8 mouse cellular contexts compared by ENCODE assay signal in the genomic region with DNA sequence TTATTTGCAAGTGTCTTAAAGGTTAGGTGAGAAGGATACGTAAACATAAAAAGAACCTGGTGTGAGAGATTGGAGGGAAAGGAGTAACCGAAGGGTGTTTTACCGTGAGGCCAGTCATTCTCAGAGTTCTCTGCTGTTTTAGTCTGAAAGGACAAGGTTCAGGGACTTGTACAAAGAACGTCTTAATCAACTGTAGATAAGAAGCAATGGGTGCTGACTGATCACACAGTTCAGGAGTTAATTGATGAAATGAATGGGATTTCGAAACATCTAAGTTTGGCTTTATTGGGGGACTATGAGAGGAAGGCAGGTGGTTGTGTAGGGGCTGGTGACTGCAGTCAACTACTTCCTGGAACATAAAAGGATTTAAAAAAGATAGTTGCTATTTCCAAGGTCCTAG. TPM values are rescaled to one million over a fixed set of nuclear protein-coding genes. Genes with fewer than 3 reads are reported as not detected.
DNase-seq lines count a peak whose midpoint lies in the region; ATAC-seq lines count a peak whose summit lies in the region.

No protein-coding gene starts in this region.

- peak overlapping the region; percentile 81 for H3K9ac ChIP-seq in lung, embryonic 15.5 days
- no peak overlapping the region for H3K9ac ChIP-seq in embryonic facial prominence, embryonic 15.5 days
- H3K9ac ChIP-seq in limb, embryonic 11.5 days (ENCODE audit: low read length) = no peak overlapping the region
- H3K9ac ChIP-seq in neural tube, embryonic 15.5 days (replicated peaks) = peak overlapping the region; percentile 80

- no peaks in the 10 kb centered on the region for H3K27me3 ChIP-seq in lung, embryonic 15.5 days
- no peaks in the 10 kb centered on the region for H3K27me3 ChIP-seq in embryonic facial prominence, embryonic 15.5 days
- no peaks in the 10 kb centered on the region for H3K27me3 ChIP-seq in limb, embryonic 11.5 days (ENCODE audit: control insufficient read depth, insufficient read depth, low read length)
- H3K27me3 ChIP-seq in neural tube, embryonic 15.5 days (replicated peaks) = no peaks in the 10 kb centered on the region

- H3K4me2 ChIP-seq in lung, embryonic 15.5 days = peak overlapping the region; percentile 88
- H3K4me2 ChIP-seq in embryonic facial prominence, embryonic 15.5 days (replicated peaks) = peak overlapping the region; percentile 83
- H3K4me2 ChIP-seq in limb, embryonic 11.5 days (ENCODE audit: low read depth, severe bottlenecking) = peak overlapping the region; percentile 70
- peak overlapping the region; percentile 91 for H3K4me2 ChIP-seq in neural tube, embryonic 15.5 days

- DNase-seq in lung, postnatal 10 days = no peak
- DNase-seq in limb, embryonic 11.5 days (ENCODE audit: low spot score) = no peak
- no peak for DNase-seq in ovary, postnatal 14 days (ENCODE audit: low spot score)
- no peak for DNase-seq in cerebellum, postnatal 4 days (ENCODE audit: low spot score in 2 of 2)
- DNase-seq in thymus, adult 18-20 months = no peak

- H3K27ac ChIP-seq in lung, embryonic 15.5 days = no peak overlapping the region
- no peak overlapping the region for H3K27ac ChIP-seq in embryonic facial prominence, embryonic 15.5 days (replicated peaks)
- no peak overlapping the region for H3K27ac ChIP-seq in limb, embryonic 11.5 days (replicated peaks; ENCODE audit: low read depth, low read length)
- H3K27ac ChIP-seq in neural tube, embryonic 15.5 days (replicated peaks) = no peak overlapping the region

- 39% methylated on average over 5 of the region's 5 CpGs for WGBS in lung, embryonic 15.5 days
- WGBS in embryonic facial prominence, embryonic 15.5 days = 55% methylated on average over 5 of the region's 5 CpGs
- 56% methylated on average over 5 of the region's 5 CpGs for whole genome bisulfite sequencing in limb, embryonic 11.5 days
- whole genome bisulfite sequencing in neural tube, embryonic 15.5 days = 52% methylated on average over 5 of the region's 5 CpGs

- H3K9me3 ChIP-seq in lung, embryonic 15.5 days = no peaks in the 10 kb centered on the region
- no peaks in the 10 kb centered on the region for H3K9me3 ChIP-seq in embryonic facial prominence, embryonic 15.5 days (replicated peaks)
- H3K9me3 ChIP-seq in limb, embryonic 11.5 days (ENCODE audit: control insufficient read depth, low read length) = no peaks in the 10 kb centered on the region
- H3K9me3 ChIP-seq in neural tube, embryonic 15.5 days (replicated peaks) = no peaks in the 10 kb centered on the region

- ATAC-seq in lung, embryonic 15.5 days (ENCODE audit: borderline replicate concordance, extremely low read depth, low FRiP score, low TSS enrichment) = no peak
- ATAC-seq in embryonic facial prominence, embryonic 15.5 days (ENCODE audit: insufficient number of reproducible peaks, low FRiP score, low TSS enrichment, low read depth) = no peak
- no peak for ATAC-seq in limb, embryonic 11.5 days (ENCODE audit: insufficient number of reproducible peaks, low FRiP score, low TSS enrichment, low read depth)
- ATAC-seq in neural tube, embryonic 15.5 days (ENCODE audit: low FRiP score) = no peak

- H3K36me3 ChIP-seq in lung, embryonic 15.5 days = no peaks in the 10 kb centered on the region
- 0 out of 2 replicates have a peak, but pooled peaks cover 6% of the 10 kb centered on the region for H3K36me3 ChIP-seq in embryonic facial prominence, embryonic 15.5 days
- no peaks in the 10 kb centered on the region for H3K36me3 ChIP-seq in limb, embryonic 11.5 days (ENCODE audit: control insufficient read depth, insufficient read depth, low read length)
- H3K36me3 ChIP-seq in neural tube, embryonic 15.5 days = no peaks in the 10 kb centered on the region

- H3K4me1 ChIP-seq in lung, embryonic 15.5 days = peaks cover 12% of the 10 kb centered on the region
- peaks cover 6% of the 10 kb centered on the region for H3K4me1 ChIP-seq in embryonic facial prominence, embryonic 15.5 days
- peaks cover 5% of the 10 kb centered on the region; the same call in 1 of the 2 replicates for H3K4me1 ChIP-seq in limb, embryonic 11.5 days (ENCODE audit: control insufficient read depth, insufficient read depth, low read length)
- peaks cover 32% of the 10 kb centered on the region for H3K4me1 ChIP-seq in neural tube, embryonic 15.5 days

- H3K4me3 ChIP-seq in lung, embryonic 15.5 days = peak overlapping the region; percentile 84
- H3K4me3 ChIP-seq in embryonic facial prominence, embryonic 15.5 days (replicated peaks) = peak overlapping the region; percentile 79
- peak overlapping the region; percentile 81 for H3K4me3 ChIP-seq in limb, embryonic 11.5 days (ENCODE audit: low read depth, low read length)
- peak overlapping the region; percentile 81 for H3K4me3 ChIP-seq in neural tube, embryonic 15.5 days (replicated peaks)

RNA-seq across cellular contexts. Expression of gene Tmem161b, which starts 0.9 kb away (rescaled TPM):
- 11.3 and 12.6 TPM in 2 replicates for polyA plus RNA-seq in lung, embryonic 15.5 days (2015; fragmentation: Nextera tagmentation; extraction: Ambion mirVana)
- polyA plus RNA-seq in embryonic facial prominence, embryonic 15.5 days (2015; fragmentation: Nextera tagmentation; extraction: Ambion mirVana) = 11.6 and 13.4 TPM in 2 replicates
- 12.9 and 17.1 TPM in 2 replicates for polyA plus RNA-seq in limb, embryonic 11.5 days (2014; fragmentation: Nextera tagmentation; extraction: Ambion mirVana)
- 25.1 and 26.7 TPM in 2 replicates for polyA plus RNA-seq in neural tube, embryonic 15.5 days (2015; fragmentation: Nextera tagmentation; extraction: Ambion mirVana)

Comparison
In these comparisons a context has a peak if more than half of its experiments do, and no peak if none do; other contexts are left out.
1. H3K9ac ChIP-seq: peak in lung, embryonic 15.5 days (single experiment) and neural tube, embryonic 15.5 days (single experiment); none in embryonic facial prominence, embryonic 15.5 days (single experiment) and limb, embryonic 11.5 days (single experiment).
2. Peak in every context shown above with its lines, with median percentiles within 50 percentile points of each other: H3K4me2 ChIP-seq and H3K4me3 ChIP-seq.